Mouse (Mus musculus): ENCODE results near the gene Ptch1.

The Ptch1 gene

DNA sequence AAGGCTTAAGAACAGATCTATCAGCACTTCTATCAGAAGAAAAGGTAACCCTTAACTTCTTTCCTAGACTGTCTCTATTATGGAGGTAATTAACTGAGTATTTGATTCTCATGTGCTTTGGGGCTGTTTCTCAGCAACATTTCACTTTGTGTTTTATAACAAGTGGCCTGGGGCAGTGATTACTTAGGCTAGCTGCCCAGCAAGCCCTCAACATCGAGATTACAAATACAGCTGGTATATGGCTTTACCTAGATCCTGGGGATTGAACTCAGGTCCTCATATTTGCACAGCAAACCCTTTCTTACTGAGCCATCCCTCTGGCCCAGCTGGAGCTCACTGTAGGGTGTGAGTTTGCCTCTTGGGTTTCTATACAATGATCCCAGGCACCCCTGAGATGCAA is 67.0 kb downstream of the Ptch1 start:
- in situ Hi-C loops (cut with MboI; ENCODE audit: low sequenced_read_pairs), result no loop called here

DNA sequence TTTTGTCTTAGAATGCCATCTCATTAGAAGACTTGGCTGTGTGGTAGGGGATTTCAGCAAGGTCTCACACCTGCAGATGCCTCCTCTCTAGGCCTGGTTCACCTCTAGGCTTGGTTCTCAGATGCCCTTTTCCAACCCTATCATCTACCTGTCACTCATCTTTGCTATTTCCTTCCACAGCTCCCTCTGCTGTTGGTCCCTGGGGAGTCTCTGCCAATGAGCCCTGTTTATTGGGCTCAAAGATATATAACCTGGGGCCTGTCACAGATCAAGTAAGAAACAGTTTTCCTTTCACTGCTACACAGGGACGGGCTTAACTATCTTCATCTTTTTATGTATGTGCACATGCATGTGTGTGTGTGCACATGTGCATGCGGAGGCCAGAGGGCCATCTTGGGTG is 71.0 kb downstream of the Ptch1 start:
- in situ Hi-C loops (cut with MboI; ENCODE audit: low sequenced_read_pairs), result no loop called here

GRCm38 (mm10) chr13:63499489-63499888 is 73.9 kb downstream of the Ptch1 start:
- in situ Hi-C loops (cut with MboI; ENCODE audit: low sequenced_read_pairs), result no loop called here

GRCm38 (mm10) chr13:63496646-63497582 is 76.5 kb downstream of the Ptch1 start, which contains the start of gene Fancc:
Gene Fancc, minus strand, starts transcription at chr13:63497278.
- in situ Hi-C loops (cut with MboI; ENCODE audit: low sequenced_read_pairs), result no loop called here

GRCm38 (mm10) chr13:63487707-63488042 is 85.7 kb downstream of the Ptch1 start:
- in situ Hi-C loops (cut with MboI; ENCODE audit: low sequenced_read_pairs), result no loop called here

DNA sequence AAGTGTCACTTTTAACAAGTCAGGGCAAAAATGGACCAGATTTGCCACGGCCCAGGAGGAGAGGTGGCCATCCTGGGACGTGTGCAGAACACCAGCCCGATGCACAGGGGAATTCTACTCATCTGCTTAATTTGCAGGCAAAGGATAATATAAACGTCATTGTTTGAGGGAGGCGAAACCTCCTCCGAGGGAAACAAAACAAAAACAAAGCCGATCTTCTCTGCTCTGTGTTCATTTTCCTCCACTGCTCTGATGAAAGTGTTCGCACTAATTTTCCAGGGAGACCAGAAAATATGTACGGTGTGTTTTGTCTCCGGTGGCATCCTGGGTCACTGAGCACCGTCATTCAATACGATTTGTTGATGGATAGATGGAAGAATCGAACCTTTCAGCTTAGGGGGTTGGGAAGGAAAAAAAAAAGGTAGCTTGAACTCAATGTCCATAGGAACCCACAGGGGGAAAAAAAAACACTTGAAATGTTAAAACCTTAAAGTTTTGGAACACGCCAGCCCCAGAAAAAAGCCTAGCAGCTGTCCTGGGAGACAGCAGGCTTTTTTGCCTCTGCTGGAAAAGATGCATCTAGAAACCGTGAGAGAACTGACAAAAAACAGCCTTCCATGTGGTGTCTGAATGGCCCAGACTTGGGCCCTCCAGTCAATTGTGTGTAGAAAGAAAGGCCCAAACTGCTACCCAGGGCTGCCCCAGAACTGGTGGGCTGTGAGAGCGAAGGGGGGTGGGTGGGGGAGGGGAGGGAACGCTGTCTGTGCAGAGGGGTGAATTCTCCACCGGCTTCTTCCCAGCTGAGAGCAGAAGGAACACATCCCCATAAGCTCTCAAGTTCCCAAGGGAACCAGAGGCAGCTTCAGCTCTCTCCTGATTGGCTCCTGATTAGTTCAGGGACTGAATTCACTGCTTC is 86.3 kb downstream of the Ptch1 start:
- in situ Hi-C loops (cut with MboI; ENCODE audit: low sequenced_read_pairs), result no loop called here

DNA sequence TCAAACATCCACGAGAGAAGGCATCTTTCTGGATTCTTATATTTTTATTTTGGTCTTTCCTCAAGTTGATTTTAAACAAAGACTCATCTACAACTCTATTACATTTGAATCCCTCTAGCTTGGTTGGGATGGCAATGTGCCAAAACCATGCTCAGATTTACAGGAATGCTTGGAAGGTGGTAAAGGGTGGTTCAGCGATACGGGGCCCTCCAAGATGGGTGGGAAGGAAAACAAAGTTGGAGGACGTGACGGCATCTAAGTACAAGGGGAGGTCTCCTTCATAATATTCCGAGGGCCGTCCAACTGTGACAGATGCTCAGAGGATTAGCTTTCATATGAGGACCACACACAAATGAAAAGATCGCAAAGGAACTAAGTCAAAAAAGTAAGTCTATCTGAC is 98.0 kb downstream of the Ptch1 start:
- in situ Hi-C loops (cut with MboI; ENCODE audit: low sequenced_read_pairs), result no loop called here

Data from CH12F3 (cell line).